In the genomic region with DNA sequence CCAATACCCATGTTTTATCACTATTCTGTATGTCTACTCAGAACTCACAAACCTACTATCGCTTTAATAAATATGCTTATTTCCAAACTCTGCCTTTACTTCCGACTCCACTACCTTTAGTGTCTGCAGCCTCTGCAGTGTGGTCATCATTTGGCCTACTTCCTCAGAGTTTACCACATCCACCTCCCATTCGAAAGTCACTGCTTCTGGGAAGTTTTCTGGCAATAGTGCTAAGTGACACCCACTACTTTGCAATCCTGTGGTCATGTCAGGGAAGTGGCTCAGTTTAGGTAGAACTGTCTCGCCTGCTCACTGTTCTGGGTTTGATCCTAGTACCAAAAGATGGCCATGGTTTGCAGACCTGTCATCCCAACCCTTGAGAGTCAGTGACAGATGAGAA, we compare ENCODE assay signal across 16 mouse cellular contexts. TPM values are rescaled to one million over a fixed set of nuclear protein-coding genes. Genes with fewer than 3 reads are reported as not detected.
DNase-seq lines count a peak whose midpoint lies in the region; ATAC-seq lines count a peak whose summit lies in the region.
"Had no signal": no experiment of that assay in that cellular context is flagged by ENCODE, and none has a peak within 500 bp of the region (broad histone marks: within the 10 kb centered on the region; RNA-seq: fewer than 3 reads in every experiment).

No protein-coding gene starts in this region.

- H3K4me1 ChIP-seq in liver, embryonic 16.5 days (ENCODE audit: control insufficient read depth, low read depth, low read length), result no peaks in the 10 kb centered on the region; the same call in 1 of the 2 replicates
- 0 out of 2 replicates have a peak, but pooled peaks cover 6% of the 10 kb centered on the region for H3K4me1 ChIP-seq in liver, embryonic 12.5 days
- H3K4me1 ChIP-seq: midbrain, embryonic 12.5 days had no signal

- no peak overlapping the region; the same call in 1 of the 2 replicates for H3K27ac ChIP-seq in liver, embryonic 16.5 days (ENCODE audit: low read length)
- no peak overlapping the region for H3K27ac ChIP-seq in liver, embryonic 12.5 days
- H3K27ac ChIP-seq: left cerebral cortex, adult 2 months; midbrain, embryonic 12.5 days; neural tube, embryonic 15.5 days had no signal

- no peak overlapping the region for H3K4me2 ChIP-seq in liver, embryonic 16.5 days (ENCODE audit: low read depth, low read length)
- H3K4me2 ChIP-seq in liver, embryonic 12.5 days, result no peak overlapping the region
- H3K4me2 ChIP-seq: midbrain, embryonic 12.5 days; neural tube, embryonic 15.5 days had no signal

- DNase-seq in induced T-regulatory cell, adult 2 months (ENCODE audit: low read depth), result peak; percentile 51
- DNase-seq in naive thymus-derived CD4-positive, alpha-beta T cell, adult 2 months (ENCODE audit: low read depth), result peak; percentile 39
- no peak for DNase-seq in kidney, adult 11 months
- DNase-seq in frontal cortex, postnatal 25 days (ENCODE audit: low spot score in 2 of 2), result no peak
- DNase-seq in ovary, postnatal 36 days (ENCODE audit: low spot score), result no peak
- DNase-seq: cerebellum, adult 9-10 months; heart, adult 11 months; kidney, postnatal 4 days; thymus, adult 18-20 months had no signal

- no peak overlapping the region for H3K4me3 ChIP-seq in liver, embryonic 16.5 days (ENCODE audit: low read depth, low read length)
- no peak overlapping the region for H3K4me3 ChIP-seq in liver, embryonic 12.5 days
- H3K4me3 ChIP-seq: left cerebral cortex, adult 2 months; midbrain, embryonic 12.5 days; neural tube, embryonic 15.5 days had no signal

- WGBS in liver, embryonic 16.5 days (ENCODE audit: insufficient replicate concordance), result 66% methylated on average over 4 of the region's 4 CpGs
- 70% methylated on average over 4 of the region's 4 CpGs for WGBS in liver, embryonic 12.5 days (ENCODE audit: insufficient replicate concordance)

- H3K9me3 ChIP-seq in liver, embryonic 16.5 days (replicated peaks; ENCODE audit: control insufficient read depth, low read length), result no peaks in the 10 kb centered on the region
- no peaks in the 10 kb centered on the region for H3K9me3 ChIP-seq in liver, embryonic 12.5 days (replicated peaks)
- H3K9me3 ChIP-seq: midbrain, embryonic 12.5 days; neural tube, embryonic 15.5 days had no signal

- no peaks in the 10 kb centered on the region for H3K36me3 ChIP-seq in liver, embryonic 16.5 days (ENCODE audit: control insufficient read depth, insufficient read depth)
- H3K36me3 ChIP-seq in liver, embryonic 12.5 days, result peaks cover 8% of the 10 kb centered on the region; the same call in 1 of the 2 replicates
- H3K36me3 ChIP-seq: midbrain, embryonic 12.5 days; neural tube, embryonic 15.5 days had no signal

- 0 out of 2 replicates have a peak, but pooled peaks have one; percentile 13 for ATAC-seq in liver, embryonic 16.5 days (ENCODE audit: low read depth)
- no peak for ATAC-seq in liver, embryonic 12.5 days
- ATAC-seq in CD4-positive, CD25-positive, alpha-beta regulatory T cell, adult 4 months, result peak; percentile 8
- ATAC-seq: forebrain, embryonic 14.5 days had no signal

- no peak overlapping the region for H3K9ac ChIP-seq in liver, embryonic 16.5 days (ENCODE audit: low read depth, low read length)
- no peak overlapping the region for H3K9ac ChIP-seq in liver, embryonic 12.5 days
- H3K9ac ChIP-seq: midbrain, embryonic 12.5 days; neural tube, embryonic 15.5 days had no signal

- no peaks in the 10 kb centered on the region for H3K27me3 ChIP-seq in liver, embryonic 16.5 days (ENCODE audit: control insufficient read depth, insufficient read depth, low read depth, low read length)
- no peaks in the 10 kb centered on the region for H3K27me3 ChIP-seq in liver, embryonic 12.5 days (replicated peaks)
- H3K27me3 ChIP-seq: midbrain, embryonic 12.5 days; neural tube, embryonic 15.5 days had no signal

RNA-seq across cellular contexts. Expression of a gene that starts 17.9 kb away (rescaled TPM):
- 11.1 and 11.2 TPM in 2 replicates for polyA plus RNA-seq in liver, embryonic 16.5 days (2015; fragmentation: Nextera tagmentation; extraction: Ambion mirVana)
- polyA plus RNA-seq in liver, embryonic 12.5 days (2016; fragmentation: Nextera tagmentation; extraction: Ambion mirVana), result 16.1 TPM in 2 replicates
- polyA plus RNA-seq in CD4-positive, CD25-positive, alpha-beta regulatory T cell, adult 4 months (2017; shearing (Covaris generic)), result 10 to 100 TPM; 14.1 to 22.1 TPM

Comparison
In these comparisons a context has a peak if more than half of its experiments do, and no peak if none do; other contexts are left out.
1. DNase-seq: peak in induced T-regulatory cell, adult 2 months (single experiment) and naive thymus-derived CD4-positive, alpha-beta T cell, adult 2 months (single experiment); none in kidney, adult 11 months (single experiment), frontal cortex, postnatal 25 days (0 of 2) and ovary, postnatal 36 days (single experiment).